Mouse (Mus musculus) myocyte (in vitro differentiated cells): ENCODE data around the gene Arl4c. TPM values are rescaled to one million over a fixed set of nuclear protein-coding genes. Genes with fewer than 3 reads are reported as not detected.

Experiments
- H3K27me3 ChIP-seq: one replicate; pipeline ENCODE4 v1.6.1; 2011; ENCODE audit not compliant: control insufficient read depth, insufficient read depth, insufficient read length
- H3K36me3 ChIP-seq: one replicate; pipeline ENCODE4 v1.6.1; 2011; ENCODE audit not compliant: control insufficient read depth, insufficient read depth
- H3K4me2 ChIP-seq: one replicate; pipeline ENCODE4 v1.6.1; 2011; ENCODE audit warnings: low read depth, control low read depth
- H3K4me3 ChIP-seq: one replicate; pipeline ENCODE4 v1.5.1; 2011; ENCODE audit warnings: mild to moderate bottlenecking, control low read depth, moderate library complexity
- H3K79me2 ChIP-seq: one replicate; pipeline ENCODE4 v1.6.1; 2011; ENCODE audit not compliant: control insufficient read depth, insufficient read depth
- H3ac ChIP-seq: one replicate; pipeline ENCODE4 v1.6.1; 2011; ENCODE audit not compliant: control insufficient read depth, insufficient read length
- CEBPB ChIP-seq: IDR thresholded peaks from 2 replicates; pipeline ENCODE4 v1.6.1; 2011; ENCODE audit warnings: mild to moderate bottlenecking, moderate library complexity; ENCODE audit not compliant: poor library complexity, insufficient read depth, severe bottlenecking
- E2F4 ChIP-seq: IDR thresholded peaks from one replicate; pipeline ENCODE4 v1.6.1; 2011; ENCODE audit warnings: mild to moderate bottlenecking, control low read depth, moderate library complexity; ENCODE audit not compliant: insufficient read depth
- MAX ChIP-seq: IDR thresholded peaks from one replicate; pipeline ENCODE4 v1.6.1; 2011; ENCODE audit warnings: low read depth, mild to moderate bottlenecking, control low read depth
- MYOD1 ChIP-seq, 3 experiments: IDR thresholded peaks; one replicate each; pipeline ENCODE4 v1.6.1; 2011; ENCODE audit warnings: control low read depth in 2 of 3, low read depth in 2 of 3, mild to moderate bottlenecking in 2 of 3, moderate library complexity in 1 of 3; ENCODE audit not compliant: insufficient read length in 2 of 3, control insufficient read depth in 1 of 3
- MYOG ChIP-seq, 3 experiments: IDR thresholded peaks; one replicate each; pipeline ENCODE4 v1.6.1; 2011; ENCODE audit warnings: control low read depth in 2 of 3, low read depth in 2 of 3, mild to moderate bottlenecking in 2 of 3; ENCODE audit not compliant: insufficient read length in 2 of 3, control insufficient read depth in 1 of 3, insufficient read depth in 1 of 3
- POLR2A ChIP-seq: IDR thresholded peaks from one replicate; pipeline ENCODE4 v1.6.1; 2011; ENCODE audit warnings: low read depth, mild to moderate bottlenecking, control low read depth, moderate library complexity; ENCODE audit not compliant: insufficient read length
- POLR2AphosphoS2 ChIP-seq: IDR thresholded peaks from one replicate; pipeline ENCODE4 v1.6.1; 2011; ENCODE audit warnings: low read depth, control low read depth; ENCODE audit not compliant: insufficient read length
- REST ChIP-seq: IDR thresholded peaks from one replicate; pipeline ENCODE4 v1.6.1; 2011; ENCODE audit warnings: mild to moderate bottlenecking, control low read depth, moderate library complexity; ENCODE audit not compliant: insufficient read depth, insufficient read length
- SRF ChIP-seq: IDR thresholded peaks from one replicate; pipeline ENCODE4 v1.6.1; 2011; ENCODE audit warnings: low read depth; ENCODE audit not compliant: control insufficient read depth, insufficient read length
- TCF12 ChIP-seq: IDR thresholded peaks from one replicate; pipeline ENCODE4 v1.6.1; 2011; ENCODE audit warnings: mild to moderate bottlenecking, control low read depth; ENCODE audit not compliant: poor library complexity, insufficient read depth, severe bottlenecking
- TCF3 ChIP-seq: IDR thresholded peaks from one replicate; pipeline ENCODE4 v1.6.1; 2011; ENCODE audit warnings: low read depth, control low read depth; ENCODE audit not compliant: insufficient read length
- USF1 ChIP-seq: IDR thresholded peaks from one replicate; pipeline ENCODE4 v1.6.1; 2011; ENCODE audit warnings: low read depth, mild to moderate bottlenecking, control low read depth, moderate library complexity
- polyA plus RNA-seq: library from polyadenylated mRNA; unstranded; fragments of >200 nt; fragmentation: generic; extraction: Trizol; gene quantifications from one replicate; pipeline ENCODE4 v1.2.1, GENCODE M21; 2012; ENCODE audit warnings: missing spikeins

Gene Arl4c
- polyA plus RNA-seq, 1 experiment: 25.2 TPM

GRCm38 (mm10) chr1:88653614-88654520, 48.2 kb downstream of the Arl4c start:
- Histone ChIP-seq H3K79me2 (no peaks in the 10 kb centered on the region), H3K36me3 (no peaks in the 10 kb centered on the region), H3ac (no peak overlapping the region), H3K27me3 (no peaks in the 10 kb centered on the region), H3K4me2 (no peak overlapping the region), H3K4me3 (no peak overlapping the region)
- TF ChIP-seq POLR2AphosphoS2 (no peak), POLR2A (no peak)

GRCm38 (mm10) chr1:88652682-88653081, 49.3 kb downstream of the Arl4c start:
- Histone ChIP-seq H3K27me3 (no peaks in the 10 kb centered on the region), H3K4me2 (no peak overlapping the region), H3K36me3 (no peaks in the 10 kb centered on the region), H3K4me3 (no peak overlapping the region), H3K79me2 (no peaks in the 10 kb centered on the region), H3ac (no peak overlapping the region)
- TF ChIP-seq TCF12 (no peak), MYOD1 (IDR thresholded peaks at IDR 0.05; ENCODE audit: control insufficient read depth in 1 of 3, insufficient read length in 2 of 3, low read depth in 2 of 3) (no peak), TCF3 (no peak), POLR2AphosphoS2 (no peak), CEBPB (no peak), USF1 (no peak), MAX (no peak), POLR2A (no peak), E2F4 (no peak), REST (no peak), SRF (no peak), MYOG (IDR thresholded peaks at IDR 0.05; ENCODE audit: control insufficient read depth in 1 of 3, insufficient read depth in 1 of 3, insufficient read length in 2 of 3, low read depth in 2 of 3) (no peak)

- TF ChIP-seq MAX: no peak
- no peak for TF ChIP-seq MYOD1 (IDR thresholded peaks at IDR 0.05; ENCODE audit: control insufficient read depth in 1 of 3, insufficient read length in 2 of 3, low read depth in 2 of 3)
- no peak for TF ChIP-seq SRF
- no peak for TF ChIP-seq POLR2AphosphoS2
- TF ChIP-seq REST: no peak
- TF ChIP-seq POLR2A: no peak
- TF ChIP-seq TCF3: no peak
- no peak for TF ChIP-seq USF1
- no peak for TF ChIP-seq TCF12
- no peak for TF ChIP-seq E2F4
- TF ChIP-seq MYOG (IDR thresholded peaks at IDR 0.05; ENCODE audit: control insufficient read depth in 1 of 3, insufficient read depth in 1 of 3, insufficient read length in 2 of 3, low read depth in 2 of 3): no peak
- no peak for TF ChIP-seq CEBPB
- Histone ChIP-seq H3K79me2 (no peaks in the 10 kb centered on the region), H3K4me3 (no peak overlapping the region), H3K36me3 (no peaks in the 10 kb centered on the region), H3K4me2 (no peak overlapping the region), H3K27me3 (no peaks in the 10 kb centered on the region), H3ac (no peak overlapping the region)
Observed at GRCm38 (mm10) chr1:88651668-88652067, 50.4 kb downstream of the Arl4c start.

- Histone ChIP-seq H3K4me3 (no peak overlapping the region), H3ac (no peak overlapping the region), H3K27me3 (no peaks in the 10 kb centered on the region), H3K79me2 (no peaks in the 10 kb centered on the region), H3K36me3 (no peaks in the 10 kb centered on the region), H3K4me2 (no peak overlapping the region)
- no peak for TF ChIP-seq E2F4
- no peak for TF ChIP-seq MYOD1 (IDR thresholded peaks at IDR 0.05; ENCODE audit: control insufficient read depth in 1 of 3, insufficient read length in 2 of 3, low read depth in 2 of 3)
Observed at GRCm38 (mm10) chr1:88648742-88649141, 53.3 kb downstream of the Arl4c start.

DNA sequence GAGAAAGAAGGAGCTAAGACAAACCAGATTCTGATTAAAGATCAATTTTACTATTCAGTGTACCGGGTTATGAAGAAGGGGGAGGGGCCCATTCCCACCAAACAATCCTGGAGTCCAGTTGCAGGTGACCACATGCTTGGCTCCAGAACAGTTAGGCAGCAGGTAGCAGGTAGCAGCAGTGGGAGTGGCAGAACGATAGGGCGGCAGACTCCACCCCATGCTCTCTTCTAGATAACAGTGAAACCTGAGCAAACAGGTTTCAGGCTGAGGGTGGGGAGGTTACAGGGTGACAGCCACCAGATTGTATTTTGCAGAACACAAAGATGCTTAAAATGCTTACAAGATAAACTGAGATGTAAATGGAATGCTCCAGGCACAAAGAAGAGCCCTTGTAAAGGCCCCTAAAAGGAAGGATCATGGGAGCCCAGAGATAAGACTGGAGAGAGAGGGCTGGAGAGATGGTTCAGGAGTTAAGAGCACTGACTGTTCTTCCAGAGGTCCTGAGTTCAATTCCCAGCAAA, 56.4 kb downstream of the Arl4c start:
- no peak overlapping the region for H3K4me2 ChIP-seq
- no peaks in the 10 kb centered on the region for H3K79me2 ChIP-seq
- H3ac ChIP-seq: no peak overlapping the region
- H3K27me3 ChIP-seq: no peaks in the 10 kb centered on the region
- no peaks in the 10 kb centered on the region for H3K36me3 ChIP-seq
- TF ChIP-seq MYOG (IDR thresholded peaks at IDR 0.05; ENCODE audit: control insufficient read depth in 1 of 3, insufficient read depth in 1 of 3, insufficient read length in 2 of 3, low read depth in 2 of 3) (no peak), SRF (no peak), MYOD1 (IDR thresholded peaks at IDR 0.05; ENCODE audit: control insufficient read depth in 1 of 3, insufficient read length in 2 of 3, low read depth in 2 of 3) (no peak), TCF12 (no peak), REST (no peak), USF1 (no peak), POLR2A (no peak)
- H3K4me3 ChIP-seq: no peak overlapping the region
